Mouse (Mus musculus): ENCODE data around the gene Gm29776. TPM values are rescaled to one million over a fixed set of nuclear protein-coding genes. Genes with fewer than 3 reads are reported as not detected.

The Gm29776 gene
- total RNA-seq (2017), result 0.67 TPM in 1 of 3 replicates, not detected in the others

- no peak for ATAC-seq (replicated peaks; ENCODE audit: insufficient number of reproducible peaks, low FRiP score, low TSS enrichment, poor library complexity, severe bottlenecking)
Observed at GRCm38 (mm10) chr14:54698733-54699132, at the start of gene Gm29776. Gm29776 (minus strand) TSS chr14:54698833.

DNA sequence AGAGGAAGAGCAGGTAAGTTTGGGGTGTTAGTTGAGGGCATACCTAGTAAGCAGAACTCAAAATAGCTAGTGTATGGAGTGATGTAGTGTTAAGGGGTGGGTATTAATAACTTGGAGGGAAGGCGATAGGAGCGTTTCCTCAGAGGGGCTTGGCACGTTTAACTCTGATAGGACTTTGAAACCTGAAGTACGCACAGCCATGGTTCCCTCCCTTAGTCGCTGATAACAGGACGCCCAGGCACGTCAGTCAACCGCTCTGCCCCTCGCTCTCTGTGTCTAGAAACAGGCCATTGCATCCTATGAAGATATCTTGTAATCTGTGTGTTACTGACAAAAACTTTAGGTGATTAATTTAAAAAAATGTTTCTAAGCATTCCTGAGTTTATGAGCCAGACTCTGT is 47.4 kb upstream of the Gm29776 start:
- ATAC-seq (replicated peaks; ENCODE audit: insufficient number of reproducible peaks, low FRiP score, low TSS enrichment, poor library complexity, severe bottlenecking), result no peak

- no peak for ATAC-seq (replicated peaks; ENCODE audit: insufficient number of reproducible peaks, low FRiP score, low TSS enrichment, poor library complexity, severe bottlenecking)
Observed at GRCm38 (mm10) chr14:54744473-54744872, 45.8 kb upstream of the Gm29776 start.

DNA sequence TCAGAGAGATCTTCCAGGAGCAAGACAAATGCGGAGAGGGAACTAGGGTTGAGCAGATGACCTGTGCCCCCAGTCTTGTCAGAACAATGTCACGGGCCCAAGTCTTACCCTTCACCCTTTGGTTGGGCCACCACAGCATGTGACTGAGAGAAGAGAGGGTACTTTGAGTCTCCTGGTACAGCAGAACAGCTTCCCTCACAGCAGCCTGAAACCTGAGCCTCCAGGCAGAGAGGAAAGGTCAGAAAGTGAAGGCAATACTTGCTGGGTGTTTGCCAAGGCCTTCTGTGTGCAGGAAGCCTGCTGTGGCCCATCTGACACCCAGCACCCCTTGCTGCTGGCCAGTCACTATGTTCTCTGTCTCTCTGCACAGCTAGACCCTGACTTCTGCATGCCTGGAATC is 43.7 kb upstream of the Gm29776 start:
- no peak for ATAC-seq (replicated peaks; ENCODE audit: insufficient number of reproducible peaks, low FRiP score, low TSS enrichment, poor library complexity, severe bottlenecking)

DNA sequence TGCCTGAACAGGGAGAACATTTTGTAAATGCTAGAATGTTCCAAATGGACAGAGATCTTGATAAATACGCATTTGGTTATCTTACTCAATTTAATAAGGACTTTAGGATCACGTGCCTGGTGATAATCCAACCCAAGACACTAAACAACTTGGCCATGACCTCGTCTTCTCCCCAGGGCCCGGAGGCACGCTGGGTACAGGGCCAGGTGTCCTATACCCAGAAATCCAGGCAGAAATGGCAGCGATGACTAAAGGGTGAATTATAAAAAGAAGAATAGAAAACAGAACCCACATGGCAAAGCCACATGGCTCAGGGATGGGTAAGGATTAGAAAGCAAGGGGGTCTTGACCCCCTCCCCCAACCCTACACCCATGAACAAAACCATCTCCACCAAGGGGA is 43.1 kb upstream of the Gm29776 start:
- ATAC-seq (replicated peaks; ENCODE audit: insufficient number of reproducible peaks, low FRiP score, low TSS enrichment, poor library complexity, severe bottlenecking), result no peak

- ATAC-seq (replicated peaks; ENCODE audit: insufficient number of reproducible peaks, low FRiP score, low TSS enrichment, poor library complexity, severe bottlenecking), result no peak
Observed at GRCm38 (mm10) chr14:54737634-54738033, 39.0 kb upstream of the Gm29776 start.

GRCm38 (mm10) chr14:54736555-54737552 is 38.2 kb upstream of the Gm29776 start:
- ATAC-seq (replicated peaks; ENCODE audit: insufficient number of reproducible peaks, low FRiP score, low TSS enrichment, poor library complexity, severe bottlenecking), result no peak

DNA sequence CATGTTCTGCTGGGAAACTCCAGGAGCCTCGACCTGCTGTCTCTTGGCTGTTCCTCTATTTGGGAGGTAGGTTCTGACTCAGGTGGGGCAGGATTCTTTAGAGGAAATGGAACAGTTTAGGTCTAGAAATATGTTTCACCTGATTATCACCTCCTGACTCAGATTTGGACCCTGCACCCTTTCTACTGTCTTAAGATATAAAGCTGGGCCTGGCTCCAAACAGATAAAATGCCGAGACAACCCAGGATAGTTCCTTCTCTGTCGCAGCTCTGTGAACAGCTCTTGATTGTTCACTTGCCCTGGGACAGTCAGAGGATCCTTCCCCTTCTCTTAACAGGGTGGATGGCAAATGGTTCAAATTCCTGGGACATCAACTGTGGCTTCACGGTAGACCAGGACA is 36.6 kb upstream of the Gm29776 start:
- no peak for ATAC-seq (replicated peaks; ENCODE audit: insufficient number of reproducible peaks, low FRiP score, low TSS enrichment, poor library complexity, severe bottlenecking)

GRCm38 (mm10) chr14:54734004-54734403 is 35.4 kb upstream of the Gm29776 start:
- ATAC-seq (replicated peaks; ENCODE audit: insufficient number of reproducible peaks, low FRiP score, low TSS enrichment, poor library complexity, severe bottlenecking), result no peak

DNA sequence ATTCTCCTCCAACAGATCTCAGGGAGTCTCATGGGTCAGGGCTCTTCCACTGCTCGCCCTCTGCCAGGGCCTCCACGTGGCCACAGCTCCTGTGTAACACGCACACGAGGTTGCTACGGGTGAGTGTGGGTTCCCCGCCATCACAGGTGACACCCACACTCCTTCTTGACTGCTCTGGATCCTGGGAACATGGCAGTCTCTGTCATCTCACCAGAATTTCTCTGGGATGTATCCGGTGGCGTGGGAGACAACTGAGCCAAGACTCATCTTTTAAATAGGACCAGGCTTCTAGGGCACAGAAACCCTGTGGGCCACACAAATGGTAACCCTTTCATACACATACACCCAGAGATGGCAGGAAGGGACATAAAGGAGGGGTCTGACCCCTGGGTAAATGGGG is 33.6 kb upstream of the Gm29776 start:
- no peak for ATAC-seq (replicated peaks; ENCODE audit: insufficient number of reproducible peaks, low FRiP score, low TSS enrichment, poor library complexity, severe bottlenecking)

DNA sequence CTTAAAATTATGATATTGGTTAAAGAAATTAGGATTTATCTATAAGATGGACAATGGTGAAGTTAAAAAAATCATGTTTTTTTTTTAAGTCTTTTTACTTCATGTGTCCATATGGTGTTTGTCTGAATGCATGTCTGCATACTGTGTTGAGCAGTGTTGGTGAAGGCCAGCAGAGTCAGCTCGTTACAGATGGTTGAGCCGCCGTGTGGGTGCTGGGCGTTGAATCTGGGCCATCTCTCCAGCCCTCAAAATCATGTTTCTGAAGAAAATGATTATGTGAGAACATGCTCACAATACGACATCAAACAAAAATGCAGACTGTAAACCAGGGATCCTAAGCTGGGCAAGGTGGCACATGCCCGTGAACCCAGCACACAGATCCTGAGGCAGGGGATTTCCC is 31.7 kb upstream of the Gm29776 start:
- no peak for ATAC-seq (replicated peaks; ENCODE audit: insufficient number of reproducible peaks, low FRiP score, low TSS enrichment, poor library complexity, severe bottlenecking)

DNA sequence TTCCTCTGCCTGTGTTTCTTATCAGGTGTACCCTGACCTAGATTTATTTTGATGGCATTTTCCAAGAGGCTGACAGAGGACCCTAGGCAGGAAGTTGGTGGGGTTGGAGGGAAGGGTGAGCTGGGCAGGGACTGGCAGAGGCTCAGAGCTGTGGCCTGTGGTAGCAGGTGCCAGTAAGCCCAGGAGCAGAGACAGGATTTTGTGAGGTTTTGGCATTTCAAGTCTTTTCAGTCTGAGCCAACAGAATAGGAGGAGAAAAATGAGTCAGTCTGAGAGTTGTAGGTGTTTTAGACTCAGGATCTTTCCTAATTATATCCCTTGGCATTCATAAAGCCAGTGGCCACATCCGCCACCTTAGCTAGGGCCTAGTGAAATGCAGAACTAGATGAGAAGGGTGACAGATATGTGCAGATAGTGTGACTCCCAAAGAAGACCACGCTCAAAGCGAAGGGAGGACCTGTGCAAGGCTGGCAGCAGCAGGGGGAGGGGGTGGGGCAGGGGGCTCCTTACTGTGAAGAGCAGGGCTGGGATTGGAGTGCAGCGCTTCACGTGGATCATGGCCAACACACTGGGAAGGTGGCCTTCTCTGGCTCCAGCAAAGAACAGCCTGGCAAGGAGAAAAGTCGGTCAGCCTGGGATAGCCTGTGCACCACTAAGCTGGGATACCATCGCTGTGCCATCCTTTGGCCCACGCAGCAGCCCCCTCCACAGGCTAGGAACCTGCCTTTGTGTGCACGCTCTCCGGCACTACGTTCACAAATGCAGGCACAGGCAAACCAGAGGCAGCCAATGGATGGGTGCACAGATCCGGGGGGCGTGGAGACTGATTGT is 30.4 kb upstream of the Gm29776 start:
- no peak for ATAC-seq (replicated peaks; ENCODE audit: insufficient number of reproducible peaks, low FRiP score, low TSS enrichment, poor library complexity, severe bottlenecking)

DNA sequence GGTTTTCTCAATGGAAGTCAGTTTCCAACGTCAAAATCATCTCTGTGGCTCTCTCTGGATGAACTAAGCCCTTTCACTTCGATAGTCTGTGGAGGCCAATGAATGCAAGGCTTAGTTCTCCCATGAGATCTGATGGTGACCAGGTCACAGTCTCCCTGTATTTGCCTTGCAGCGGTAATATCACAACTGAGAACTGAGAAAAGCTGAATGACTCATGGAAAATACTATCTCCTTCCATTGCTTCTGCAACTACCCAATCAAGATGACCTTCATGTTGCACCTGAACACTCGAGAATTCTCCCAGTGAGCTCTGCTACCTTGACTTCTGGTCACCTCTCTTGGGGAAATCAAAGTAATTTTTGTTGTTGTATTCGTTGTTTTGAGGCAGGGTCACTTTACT is 28.9 kb upstream of the Gm29776 start:
- no peak for ATAC-seq (replicated peaks; ENCODE audit: insufficient number of reproducible peaks, low FRiP score, low TSS enrichment, poor library complexity, severe bottlenecking)

DNA sequence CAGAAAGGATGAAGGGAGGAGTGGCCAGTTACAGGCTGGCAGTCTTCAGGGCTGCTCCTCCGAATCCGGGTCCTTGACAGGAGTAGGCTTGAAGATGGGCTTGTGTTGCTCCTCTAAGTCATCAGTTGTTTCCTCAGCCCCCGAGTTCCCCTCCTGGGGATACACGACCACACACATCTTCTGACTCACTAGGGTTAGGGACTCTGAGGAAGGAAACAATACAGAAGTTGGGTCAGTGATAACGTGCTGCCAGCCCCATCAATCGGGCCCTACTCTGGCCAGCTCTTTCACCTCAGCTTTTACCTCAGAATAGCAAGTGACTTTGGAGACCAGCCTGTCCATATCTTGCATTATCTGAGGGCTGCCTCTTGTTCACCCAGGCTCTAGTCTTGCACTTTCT is 25.4 kb upstream of the Gm29776 start:
- no peak for ATAC-seq (replicated peaks; ENCODE audit: insufficient number of reproducible peaks, low FRiP score, low TSS enrichment, poor library complexity, severe bottlenecking)

- no peak for ATAC-seq (replicated peaks; ENCODE audit: insufficient number of reproducible peaks, low FRiP score, low TSS enrichment, poor library complexity, severe bottlenecking)
Observed at GRCm38 (mm10) chr14:54721711-54722110, 23.1 kb upstream of the Gm29776 start.

- ATAC-seq (replicated peaks; ENCODE audit: insufficient number of reproducible peaks, low FRiP score, low TSS enrichment, poor library complexity, severe bottlenecking), result no peak
Observed at GRCm38 (mm10) chr14:54720654-54721350, 22.2 kb upstream of the Gm29776 start.

DNA sequence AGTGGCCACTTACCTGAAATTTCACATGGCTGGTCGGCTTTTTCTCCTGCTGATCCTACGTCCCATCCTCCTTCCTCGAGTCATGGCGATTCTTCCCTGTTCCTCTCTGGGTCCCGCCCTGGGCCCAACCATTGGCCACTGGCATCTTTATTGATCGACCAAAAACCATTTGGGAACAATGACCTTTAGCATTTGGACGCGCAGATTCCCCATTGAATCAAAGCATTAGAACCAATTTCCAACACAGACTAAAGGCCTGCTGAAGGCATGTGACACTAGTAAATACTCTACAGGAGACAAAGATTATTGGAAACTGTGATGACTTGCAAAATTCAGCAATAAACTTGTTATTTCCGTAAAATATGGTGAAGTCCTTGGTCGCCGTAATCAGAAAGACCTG is 21.4 kb upstream of the Gm29776 start:
- no peak for ATAC-seq (replicated peaks; ENCODE audit: insufficient number of reproducible peaks, low FRiP score, low TSS enrichment, poor library complexity, severe bottlenecking)

DNA sequence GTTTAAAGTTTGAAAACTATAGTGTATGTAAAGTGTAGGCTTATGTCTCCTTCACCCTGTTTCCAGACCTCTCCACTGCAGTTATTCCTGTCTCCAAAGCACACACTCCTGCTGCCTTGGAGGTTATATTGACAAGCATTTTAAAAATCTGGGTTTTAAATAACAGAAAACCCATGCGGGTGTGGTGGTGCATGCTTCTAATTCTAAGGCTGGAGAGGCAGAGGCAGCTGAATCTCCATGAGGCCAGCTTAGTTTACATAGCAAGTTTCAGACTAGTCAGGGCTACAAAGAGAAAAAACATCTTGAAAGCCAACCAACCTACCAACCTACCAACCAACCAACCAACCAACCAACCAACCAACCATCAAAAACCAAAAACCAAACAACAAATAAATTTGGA is 16.8 kb upstream of the Gm29776 start:
- ATAC-seq (replicated peaks; ENCODE audit: insufficient number of reproducible peaks, low FRiP score, low TSS enrichment, poor library complexity, severe bottlenecking), result no peak

- no peak for ATAC-seq (replicated peaks; ENCODE audit: insufficient number of reproducible peaks, low FRiP score, low TSS enrichment, poor library complexity, severe bottlenecking)
Observed at GRCm38 (mm10) chr14:54714617-54715081, 16.0 kb upstream of the Gm29776 start.
